Mouse (Mus musculus): ENCODE measurements around the gene Spocd1. TPM values are rescaled to one million over a fixed set of nuclear protein-coding genes. Genes with fewer than 3 reads are reported as not detected.
A peak's percentile ranks its signal among the peaks of the same experiment; 100 is the strongest.

The Spocd1 gene
- total and polyA plus RNA-seq, 3 experiments: 0.03 TPM; not detected in 2

- Histone ChIP-seq H3K4me1 (ENCODE audit: control insufficient read depth in 1 of 2, insufficient read depth in 2 of 2, low read length in 2 of 2) (no peaks in the 10 kb centered on the region), H3K27me3 (ENCODE audit: control insufficient read depth in 1 of 2, insufficient read depth in 2 of 2, low read length in 2 of 2) (no peaks in the 10 kb centered on the region)
These were observed 66.2 kb downstream of the Spocd1 start for GRCm38 (mm10) chr4:129995255-129995654.

GRCm38 (mm10) chr4:129996015-129996414, 67.0 kb downstream of the Spocd1 start:
- Histone ChIP-seq H3K79me2 (ENCODE audit: control insufficient read depth, insufficient read depth, low read length, poor library complexity) (no peaks in the 10 kb centered on the region), H3K4me3 (ENCODE audit: control insufficient read depth in 1 of 2, insufficient read depth in 1 of 2, low read depth in 2 of 2, low read length in 2 of 2) (no peak overlapping the region), H3K36me3 (ENCODE audit: control insufficient read depth in 1 of 2, insufficient read depth in 2 of 2, low read length in 2 of 2) (no peaks in the 10 kb centered on the region), H3K4me1 (ENCODE audit: control insufficient read depth in 1 of 2, insufficient read depth in 2 of 2, low read length in 2 of 2) (no peaks in the 10 kb centered on the region), H3K27me3 (ENCODE audit: control insufficient read depth in 1 of 2, insufficient read depth in 2 of 2, low read length in 2 of 2) (no peaks in the 10 kb centered on the region), H3K27ac (ENCODE audit: control insufficient read depth, low read depth, low read length) (no peak overlapping the region), H3K9me3 (replicated peaks; ENCODE audit: insufficient read depth, low read length) (no peaks in the 10 kb centered on the region), H3K9ac (ENCODE audit: control insufficient read depth, low read depth, low read length, poor library complexity, severe bottlenecking) (no peak overlapping the region)
- TF ChIP-seq RAD21 (IDR thresholded peaks at IDR 0.05; ENCODE audit: low read depth, low read length) (peak; percentile 4; the same call in 1 of the 2 replicates), GABPA (IDR thresholded peaks at IDR 0.05; ENCODE audit: low read depth, low read length) (no peak), CTCF (IDR thresholded peaks at IDR 0.05 in 2 of 3, conservative IDR thresholded peaks at IDR 0.05 in 1 of 3; ENCODE audit: control insufficient read depth in 1 of 3, insufficient read depth in 1 of 3, low read depth in 2 of 3, low read length in 3 of 3, poor library complexity in 1 of 3, severe bottlenecking in 1 of 3) (peak in 2 of 3 experiments; percentile 20 to 27; a peak in 3 of 6 replicates)
- DNase-seq (ENCODE audit: low read depth, low spot score): no peak

More at GRCm38 (mm10) chr4:129995255-129995654, 66.2 kb downstream of the Spocd1 start:
- H3K27ac ChIP-seq (ENCODE audit: control insufficient read depth, low read depth, low read length): no peak overlapping the region
- no peaks in the 10 kb centered on the region for H3K36me3 ChIP-seq (ENCODE audit: control insufficient read depth in 1 of 2, insufficient read depth in 2 of 2, low read length in 2 of 2)
- no peaks in the 10 kb centered on the region for H3K9me3 ChIP-seq (replicated peaks; ENCODE audit: insufficient read depth, low read length)
- H3K79me2 ChIP-seq (ENCODE audit: control insufficient read depth, insufficient read depth, low read length, poor library complexity): no peaks in the 10 kb centered on the region
- TF ChIP-seq SIN3A (IDR thresholded peaks at IDR 0.05; ENCODE audit: low read length) (no peak), ZMIZ1 (IDR thresholded peaks at IDR 0.05; ENCODE audit: low read depth, low read length) (no peak), HCFC1 (IDR thresholded peaks at IDR 0.05; ENCODE audit: low read depth, low read length) (no peak), JUND (IDR thresholded peaks at IDR 0.05; ENCODE audit: low read depth, low read length) (no peak), MAZ (IDR thresholded peaks at IDR 0.05; ENCODE audit: low read depth, low read length) (no peak), ELF1 (IDR thresholded peaks at IDR 0.05; ENCODE audit: low read depth, low read length) (no peak), TBP (IDR thresholded peaks at IDR 0.05; ENCODE audit: low read depth, low read length) (no peak), ZKSCAN1 (IDR thresholded peaks at IDR 0.05; ENCODE audit: low read depth, low read length) (no peak), UBTF (IDR thresholded peaks at IDR 0.05; ENCODE audit: borderline replicate concordance, insufficient read depth, low read depth, low read length) (no peak), RAD21 (IDR thresholded peaks at IDR 0.05; ENCODE audit: low read depth, low read length) (no peak), TCF12 (IDR thresholded peaks at IDR 0.05; ENCODE audit: low read depth, low read length) (no peak), CHD1 (IDR thresholded peaks at IDR 0.05; ENCODE audit: low read depth, low read length) (no peak), NELFE (IDR thresholded peaks at IDR 0.05; ENCODE audit: low read depth, low read length) (no peak)
- no peak for DNase-seq (ENCODE audit: low read depth, low spot score)
- no peak overlapping the region for H3K9ac ChIP-seq (ENCODE audit: control insufficient read depth, low read depth, low read length, poor library complexity, severe bottlenecking)
- H3K4me3 ChIP-seq (ENCODE audit: control insufficient read depth in 1 of 2, insufficient read depth in 1 of 2, low read depth in 2 of 2, low read length in 2 of 2): no peak overlapping the region

GRCm38 (mm10) chr4:129998124-129998523, 69.1 kb downstream of the Spocd1 start:
- Histone ChIP-seq H3K27ac (ENCODE audit: control insufficient read depth, low read depth, low read length) (no peak overlapping the region), H3K9ac (ENCODE audit: control insufficient read depth, low read depth, low read length, poor library complexity, severe bottlenecking) (no peak overlapping the region), H3K4me3 (ENCODE audit: control insufficient read depth in 1 of 2, insufficient read depth in 1 of 2, low read depth in 2 of 2, low read length in 2 of 2) (no peak overlapping the region), H3K4me1 (ENCODE audit: control insufficient read depth in 1 of 2, insufficient read depth in 2 of 2, low read length in 2 of 2) (no peaks in the 10 kb centered on the region), H3K27me3 (ENCODE audit: control insufficient read depth in 1 of 2, insufficient read depth in 2 of 2, low read length in 2 of 2) (no peaks in the 10 kb centered on the region), H3K9me3 (replicated peaks; ENCODE audit: insufficient read depth, low read length) (no peaks in the 10 kb centered on the region), H3K79me2 (ENCODE audit: control insufficient read depth, insufficient read depth, low read length, poor library complexity) (no peaks in the 10 kb centered on the region), H3K36me3 (ENCODE audit: control insufficient read depth in 1 of 2, insufficient read depth in 2 of 2, low read length in 2 of 2) (no peaks in the 10 kb centered on the region)
- no peak for TF ChIP-seq JUND (IDR thresholded peaks at IDR 0.05; ENCODE audit: low read depth, low read length)
- no peak for TF ChIP-seq E2F4 (IDR thresholded peaks at IDR 0.05; ENCODE audit: borderline replicate concordance, low read depth, low read length)
- TF ChIP-seq ZKSCAN1 (IDR thresholded peaks at IDR 0.05; ENCODE audit: low read depth, low read length): no peak
- TF ChIP-seq ZMIZ1 (IDR thresholded peaks at IDR 0.05; ENCODE audit: low read depth, low read length): no peak
- no peak for TF ChIP-seq CHD2 (IDR thresholded peaks at IDR 0.05; ENCODE audit: low read length)
- TF ChIP-seq MYB (IDR thresholded peaks at IDR 0.05; ENCODE audit: low read depth, low read length): no peak
- no peak for DNase-seq (ENCODE audit: low read depth, low spot score)
